Mouse (Mus musculus) liver, postnatal 0 days (tissue): ENCODE measurements around the gene Ski.

Experiments
- CTCF ChIP-seq: sonication (generic); IDR thresholded peaks from 2 replicates; pipeline ENCODE4 v1.5.1; 2016; ENCODE audit warnings: antibody characterized with exemption, low read depth
- EP300 ChIP-seq: IDR thresholded peaks from 2 replicates; pipeline ENCODE4 v1.6.1; 2016; ENCODE audit warnings: antibody characterized with exemption, low read depth, mild to moderate bottlenecking

DNA sequence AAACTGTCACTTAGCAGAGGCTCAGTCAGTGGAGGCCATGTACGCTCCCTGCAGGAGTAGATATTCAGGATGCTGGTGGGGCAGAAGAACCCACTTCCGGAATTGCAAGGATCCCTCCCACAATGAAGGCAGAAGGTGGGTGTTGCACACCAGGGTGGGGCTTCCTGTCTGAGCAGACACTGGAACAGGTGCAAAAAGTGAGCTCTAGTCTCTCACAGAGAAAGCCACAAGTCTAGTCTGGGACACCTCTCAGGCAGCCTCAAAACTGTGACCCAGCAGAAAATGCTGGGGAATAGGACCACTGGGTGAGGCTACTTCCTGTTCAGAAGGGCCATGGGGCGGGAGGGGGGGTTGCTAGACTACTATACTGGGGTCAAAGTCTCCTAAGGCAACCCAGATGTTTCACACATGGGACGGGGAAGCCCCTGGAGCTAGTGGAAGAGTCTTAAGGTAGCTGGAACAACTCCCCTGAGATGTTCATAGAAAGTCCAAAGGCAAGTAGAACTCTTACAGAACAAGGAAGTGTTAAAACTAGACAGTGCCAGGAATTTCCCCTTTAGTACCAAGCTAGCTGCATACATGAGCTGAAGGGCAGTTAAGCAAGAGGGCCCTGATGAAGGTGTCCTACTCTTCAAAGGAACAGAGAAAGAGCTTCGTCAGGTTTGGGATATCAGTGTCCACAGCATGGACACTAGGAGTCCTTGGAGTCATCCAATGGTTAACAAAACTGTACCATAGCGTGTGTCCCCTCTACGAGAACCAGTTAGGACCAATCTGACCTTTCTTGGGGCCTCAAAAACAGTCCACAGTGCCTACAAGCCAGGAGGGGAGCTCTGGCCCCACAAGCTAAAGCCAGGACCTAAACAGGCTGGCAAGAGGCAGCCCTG, 59.7 kb downstream of the Ski start:
- no peak for TF ChIP-seq EP300
- no peak for TF ChIP-seq CTCF
